Mouse (Mus musculus) cerebellum, adult 2 months (tissue): ENCODE data around the gene Plppr3.

Experiments
- CTCF ChIP-seq: fragments of 200-500 bp; IDR thresholded peaks from 2 replicates; pipeline ENCODE4 v1.5.1; 2011; ENCODE audit warnings: low read depth, mild to moderate bottlenecking, control low read depth, low read length, moderate library complexity, borderline replicate concordance; ENCODE audit not compliant: insufficient read depth
- POLR2A ChIP-seq: fragments of 200-500 bp; IDR thresholded peaks from 2 replicates; pipeline ENCODE4 v1.6.1; 2011; ENCODE audit warnings: low read length, control low read depth, borderline replicate concordance; ENCODE audit not compliant: insufficient read depth

- no peak for TF ChIP-seq POLR2A
- TF ChIP-seq CTCF = no peak
Observed at GRCm38 (mm10) chr10:79906712-79907111, 32.3 kb upstream of the Plppr3 start.
